Mouse (Mus musculus): ENCODE measurements around the gene S100a1. TPM values are rescaled to one million over a fixed set of nuclear protein-coding genes. Genes with fewer than 3 reads are reported as not detected.

The S100a1 gene
- total RNA-seq (2021): 10 to 100 TPM; 67.1 TPM
- long read RNA-seq, experiment 1, transcript S100a1-201 (3 exons, 677 nt): major isoform, 80 of 88 reads
- long read RNA-seq, experiment 1, partial matches to known transcripts: 2 of 88 reads
- long read RNA-seq, experiment 1, other reads (novel, unspliced or antisense): 2 of 88 reads
- long read RNA-seq, experiment 2, transcript S100a1-201 (3 exons, 677 nt): major isoform, 46 of 53 reads
- long read RNA-seq, experiment 2, partial matches to known transcripts: 5 of 53 reads
- long read RNA-seq, experiment 2, other reads (novel, unspliced or antisense): 2 of 53 reads

DNA sequence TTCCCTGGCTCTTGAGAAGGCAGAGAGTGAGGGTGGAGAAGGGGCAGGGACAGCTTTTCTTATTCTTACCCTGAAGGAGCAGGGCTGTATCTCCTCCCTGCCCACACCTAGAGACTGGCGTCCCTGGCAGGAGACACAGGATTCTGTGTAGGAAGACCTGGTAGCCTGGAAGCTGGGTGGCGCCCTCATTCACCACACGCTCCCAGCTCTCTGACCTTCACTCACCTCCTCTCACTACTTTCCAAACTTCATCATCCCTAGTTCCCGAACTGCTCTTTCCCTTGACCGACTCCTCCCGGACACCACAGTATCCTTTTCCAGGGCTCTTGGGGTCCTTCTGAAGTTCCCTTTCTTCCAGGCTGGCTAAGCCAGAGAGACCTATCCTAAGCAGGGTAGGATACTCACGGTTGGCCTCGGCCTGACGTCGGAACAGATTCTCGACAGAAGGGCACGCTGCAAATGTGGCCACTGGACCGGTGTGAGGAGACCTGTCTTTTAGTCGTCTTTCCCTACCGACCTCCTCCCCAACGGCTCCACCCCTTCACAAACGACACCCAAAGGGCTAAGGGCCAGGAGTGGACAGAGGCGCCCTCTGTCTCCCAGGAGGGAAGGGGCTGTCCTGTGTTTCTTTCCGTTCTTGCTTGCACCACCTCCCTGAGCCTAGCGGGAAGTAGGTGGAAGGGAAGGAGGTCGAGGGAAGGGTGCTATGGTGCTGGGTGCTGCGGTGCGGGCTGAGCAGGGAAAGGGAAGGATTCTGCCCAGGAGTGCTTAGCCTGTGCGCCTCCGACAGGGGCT is at the start of gene S100a1, which contains the start of gene S100a13:
Gene S100a1 (minus strand): TSS at position 597 of the 795 bp plus-strand sequence.
Gene S100a13 (plus strand): TSS at position 640 of the 795 bp plus-strand sequence.
- peak in 1 of 2 experiments; percentile 46 for DNase-seq (ENCODE audit: low spot score in 2 of 2)

DNA sequence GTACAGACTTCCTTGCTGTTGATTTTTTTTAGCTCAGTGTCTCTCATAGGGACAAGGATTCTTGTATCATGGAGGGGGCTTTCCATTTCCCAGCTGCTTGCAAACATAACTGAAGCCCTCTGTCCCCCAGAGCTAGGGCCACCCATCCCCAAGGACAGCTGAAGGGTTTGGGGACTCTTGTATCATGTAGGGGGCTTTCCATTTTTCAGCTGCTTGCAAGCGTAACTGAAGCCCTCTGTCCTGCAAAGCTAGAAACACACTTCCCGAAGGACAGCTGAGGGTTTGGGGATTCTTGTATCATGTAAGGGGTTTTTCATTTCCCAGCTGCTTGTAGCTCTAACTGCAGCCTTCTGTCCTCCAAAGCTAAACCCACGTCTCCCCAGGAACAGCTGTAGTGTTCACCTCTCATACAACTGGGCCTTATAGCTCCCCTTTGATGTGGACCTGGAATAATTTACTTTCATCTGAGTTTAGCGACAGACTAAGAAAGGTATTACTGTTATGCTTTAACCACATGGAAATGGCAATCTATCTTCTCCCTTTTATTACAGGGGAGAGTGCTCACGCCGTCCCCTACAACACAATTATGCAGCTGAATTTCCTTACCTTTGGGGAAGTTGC is 45.9 kb upstream of the S100a1 start, which contains the start of gene S100a3:
Gene S100a3 (plus strand): TSS at position 571 of the 621 bp plus-strand sequence.
- no peak for DNase-seq (ENCODE audit: low spot score in 2 of 2)

DNA sequence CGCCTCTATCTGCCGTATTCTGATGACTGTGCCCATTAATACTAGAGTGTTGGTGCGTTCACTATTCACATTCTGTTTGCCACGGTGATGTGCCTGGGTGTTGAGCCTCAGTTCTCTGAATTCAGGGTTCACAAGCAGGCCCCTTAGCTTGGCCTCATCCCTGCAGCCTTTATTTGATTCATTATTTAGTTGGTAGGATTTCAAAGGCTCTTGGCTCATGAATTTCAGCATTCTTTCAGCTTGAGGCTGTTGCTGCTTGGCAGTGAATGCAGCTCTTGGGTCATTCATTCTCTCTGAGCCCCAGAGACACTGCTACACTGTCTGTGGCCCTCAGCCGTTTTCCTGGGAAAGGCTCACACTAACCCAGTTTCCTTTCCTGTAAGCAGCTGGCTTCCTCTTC is 41.8 kb upstream of the S100a1 start:
- DNase-seq (ENCODE audit: low spot score in 2 of 2): no peak

DNA sequence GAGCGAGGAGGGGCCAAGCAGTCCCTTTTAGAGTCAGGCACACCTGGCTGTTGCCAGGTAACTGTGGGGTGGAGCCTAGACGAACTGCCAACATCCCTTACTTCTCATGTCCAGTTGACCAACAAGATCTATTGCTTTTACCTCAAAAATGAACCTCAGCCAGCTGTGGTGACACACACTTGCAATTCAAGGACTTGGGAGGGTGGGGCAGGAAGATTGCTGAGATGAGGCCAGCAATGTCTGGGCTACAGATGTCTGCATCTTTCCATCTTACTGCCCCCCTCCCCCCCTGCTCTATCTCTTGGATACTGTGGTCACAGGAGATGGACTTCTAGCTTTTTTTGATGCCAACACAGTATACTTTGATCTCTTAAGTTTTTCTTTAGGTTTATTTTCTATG is 38.0 kb upstream of the S100a1 start:
- DNase-seq (ENCODE audit: low spot score in 2 of 2): no peak

DNA sequence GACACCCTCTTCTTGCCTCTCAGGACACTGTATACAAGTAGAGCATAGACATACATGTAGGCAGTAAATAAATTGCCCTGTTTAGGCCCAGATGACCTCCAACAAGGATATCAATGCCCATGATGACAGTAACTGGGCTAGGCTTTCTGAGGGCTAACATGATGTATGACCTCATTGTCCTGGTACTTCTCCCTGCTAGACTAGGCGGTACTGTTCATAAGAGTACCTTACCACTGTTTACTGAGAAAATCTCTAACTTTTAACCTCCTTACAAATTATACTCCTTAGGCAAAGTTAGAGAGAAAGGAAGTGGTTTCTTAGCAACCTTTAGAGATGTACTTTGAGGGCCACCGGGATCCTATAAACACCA is 36.2 kb upstream of the S100a1 start:
- DNase-seq (ENCODE audit: low spot score in 2 of 2): no peak

DNA sequence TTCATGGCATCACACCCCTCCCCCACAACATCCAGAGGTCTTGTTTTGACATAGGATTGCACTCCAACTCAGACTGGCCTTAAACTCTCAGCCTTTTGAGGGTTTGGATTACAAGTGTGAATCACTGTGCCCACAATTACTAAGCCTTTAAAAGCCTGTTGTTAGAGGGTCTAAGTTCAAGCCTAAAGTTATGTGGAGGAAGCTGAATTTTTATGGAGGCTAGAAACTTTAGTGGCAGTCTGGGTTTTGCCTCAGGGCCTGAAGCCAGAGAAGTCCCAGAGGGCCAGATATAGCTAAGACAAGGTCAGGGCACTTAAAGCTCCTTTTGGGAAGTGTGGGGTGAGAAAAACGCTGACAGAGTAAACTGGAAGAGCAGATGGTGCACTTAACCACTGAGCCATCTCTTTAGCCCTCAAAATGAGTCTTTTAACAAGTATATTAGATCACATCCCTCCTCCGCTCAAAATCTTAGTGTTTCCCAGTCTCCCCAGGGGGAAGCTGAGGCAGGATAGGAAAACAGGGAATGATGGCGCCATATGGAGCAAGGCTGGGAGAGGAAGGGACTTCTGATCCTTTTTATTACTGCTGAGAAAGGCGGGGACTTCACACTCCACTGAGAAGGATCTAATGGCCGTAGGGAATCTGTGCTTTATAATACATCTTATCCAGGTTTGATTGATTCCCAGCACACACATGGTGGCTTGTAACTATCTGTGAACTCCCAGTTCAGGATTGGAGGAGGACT is 35.7 kb upstream of the S100a1 start:
- no peak for DNase-seq (ENCODE audit: low spot score in 2 of 2)

DNA sequence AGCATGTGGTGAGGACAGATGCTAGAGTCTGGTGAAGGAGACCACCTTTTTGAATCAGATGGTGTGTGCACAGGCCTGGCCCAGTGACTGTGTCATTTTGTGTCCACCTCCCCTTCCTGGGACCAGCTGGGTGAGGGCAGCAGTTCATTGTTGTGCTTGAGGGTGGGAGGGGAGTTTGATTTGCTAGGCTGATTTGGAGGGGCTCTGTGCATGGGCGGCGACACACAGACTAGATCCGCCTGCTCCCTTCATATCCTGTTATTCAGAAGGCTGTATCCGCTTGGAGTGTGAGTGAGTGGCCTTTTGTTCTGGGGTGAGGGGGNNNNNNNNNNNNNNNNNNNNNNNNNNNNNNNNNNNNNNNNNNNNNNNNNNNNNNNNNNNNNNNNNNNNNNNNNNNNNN is 26.7 kb upstream of the S100a1 start:
- no peak for DNase-seq (ENCODE audit: low spot score in 2 of 2)

DNA sequence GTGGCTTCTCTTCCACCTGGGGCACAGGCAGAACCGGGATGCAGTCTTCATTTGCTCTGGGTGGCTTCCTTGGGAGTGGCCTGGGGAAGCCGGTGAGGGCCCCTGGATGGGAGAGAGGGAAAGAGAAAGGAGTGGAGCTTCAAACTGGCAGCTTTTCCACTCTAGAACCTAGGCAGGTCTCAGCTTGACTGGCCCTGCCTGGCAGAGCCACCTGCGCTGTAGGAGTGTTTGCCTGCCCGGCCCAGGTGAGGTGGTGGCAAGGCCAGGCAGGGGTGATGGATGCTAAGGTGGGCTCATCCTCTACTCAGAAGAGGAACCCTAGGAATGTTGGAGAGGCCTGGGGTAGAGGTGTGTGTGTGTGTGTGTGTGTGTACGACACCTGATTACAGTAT is 23.7 kb upstream of the S100a1 start:
- DNase-seq (ENCODE audit: low spot score in 2 of 2): no peak

DNA sequence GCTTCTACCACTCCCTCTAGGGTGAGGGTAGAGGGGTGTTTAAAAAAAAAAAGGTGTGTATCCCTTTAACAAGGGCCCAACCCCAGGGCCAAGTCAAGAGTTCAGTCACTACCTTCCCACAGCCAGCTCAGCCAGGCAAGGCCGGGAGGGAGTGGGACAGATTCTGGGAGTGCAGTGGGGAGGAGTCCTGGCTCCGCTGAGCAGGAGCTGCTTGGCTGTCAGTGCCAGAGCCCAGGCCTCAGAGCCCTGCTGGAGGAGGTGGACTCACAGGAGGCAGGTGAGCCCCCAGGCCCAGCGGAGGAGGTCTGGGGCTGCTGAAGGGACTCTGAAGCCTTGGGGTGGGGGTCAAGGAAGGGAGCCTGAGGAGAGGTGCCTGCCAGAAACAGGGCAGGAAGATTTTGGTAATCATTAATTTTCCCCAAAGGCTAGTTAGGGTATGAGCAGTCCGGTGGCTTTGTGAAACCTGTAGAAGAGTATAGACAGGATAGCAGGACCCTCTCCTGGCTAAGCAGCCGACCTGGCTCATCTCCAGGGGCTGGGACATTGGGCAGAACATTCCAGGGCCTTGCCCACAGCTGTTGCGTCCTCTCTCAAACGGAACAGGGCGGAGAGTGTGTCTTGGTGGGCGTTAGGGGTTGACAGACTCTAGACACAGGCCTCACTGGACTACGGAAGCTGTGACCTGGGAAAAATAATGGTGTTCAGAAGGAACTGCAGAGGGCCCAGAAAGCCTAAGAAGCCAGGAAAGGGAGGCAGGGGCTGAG is 23.1 kb upstream of the S100a1 start, which contains the start of gene S100a16:
Gene S100a16 (plus strand): TSS at position 114 of the 764 bp plus-strand sequence.
- DNase-seq (ENCODE audit: low spot score in 2 of 2): peak; percentile 37 to 40

DNA sequence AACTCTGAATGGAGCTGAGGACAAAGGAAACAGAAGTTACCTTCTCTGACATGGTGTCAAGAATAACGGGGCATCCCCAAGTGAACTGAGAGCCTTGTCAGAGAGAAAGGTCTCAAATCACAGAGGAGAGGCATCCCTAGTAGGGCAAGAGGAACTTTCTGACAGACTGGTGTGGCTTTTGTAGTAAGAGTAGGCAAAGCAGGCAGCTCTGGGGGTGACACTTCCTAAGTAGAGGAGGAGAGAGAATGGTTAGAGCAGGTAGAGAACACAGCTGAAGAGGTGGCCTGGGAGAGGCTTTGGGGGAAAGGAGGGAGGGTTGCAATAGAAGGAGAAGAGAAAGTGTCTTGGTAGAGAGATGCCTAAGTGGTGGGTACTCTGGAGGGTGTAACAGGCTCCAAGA is 21.3 kb upstream of the S100a1 start:
- DNase-seq (ENCODE audit: low spot score in 2 of 2): no peak

DNA sequence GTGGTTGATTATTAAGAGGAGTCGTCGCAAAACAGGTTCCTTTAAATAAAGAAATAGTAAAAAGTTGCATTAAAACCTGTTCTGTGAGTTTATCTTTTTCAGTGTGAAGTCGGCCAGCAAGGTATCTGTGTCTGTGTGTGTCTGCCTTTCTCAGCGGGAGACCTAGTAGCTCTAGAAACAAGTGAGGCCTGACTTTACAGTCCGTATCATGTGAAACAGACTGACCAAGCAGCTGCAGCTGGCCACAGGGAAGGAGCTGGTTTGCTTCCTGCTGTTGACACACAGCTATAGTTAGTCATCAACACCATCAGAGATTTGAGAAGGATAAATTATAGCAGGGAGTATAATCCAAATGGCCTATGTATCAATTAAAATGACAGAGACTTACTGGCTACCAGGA is 17.5 kb upstream of the S100a1 start:
- no peak for DNase-seq (ENCODE audit: low spot score in 2 of 2)

DNA sequence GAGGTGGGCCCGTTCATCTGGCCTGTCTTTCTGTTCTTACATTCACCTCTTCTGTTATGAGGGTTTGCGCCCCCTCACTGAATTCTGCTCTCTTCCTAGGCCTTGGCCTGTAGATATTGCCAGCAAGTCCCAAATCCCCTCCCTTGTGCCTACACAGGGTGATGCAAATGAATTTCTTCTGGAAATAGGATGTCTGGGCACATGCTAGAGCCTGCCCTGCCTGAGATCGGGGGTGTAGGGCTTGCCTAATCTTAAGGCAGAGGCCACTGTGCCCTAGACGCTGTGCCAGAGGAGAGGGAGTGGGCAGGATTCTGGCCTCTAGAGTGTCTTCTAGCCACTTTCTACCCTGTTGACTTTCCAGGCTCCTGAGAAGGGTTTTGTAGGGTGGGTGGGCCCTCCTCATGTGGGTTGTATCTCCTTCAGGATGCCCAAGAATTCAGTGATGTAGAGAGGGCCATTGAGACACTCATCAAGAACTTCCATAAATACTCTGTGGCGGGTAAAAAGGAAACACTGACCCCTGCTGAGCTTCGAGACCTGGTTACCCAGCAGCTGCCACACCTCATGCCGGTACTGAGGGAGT is 13.2 kb upstream of the S100a1 start:
- no peak for DNase-seq (ENCODE audit: low spot score in 2 of 2)

DNA sequence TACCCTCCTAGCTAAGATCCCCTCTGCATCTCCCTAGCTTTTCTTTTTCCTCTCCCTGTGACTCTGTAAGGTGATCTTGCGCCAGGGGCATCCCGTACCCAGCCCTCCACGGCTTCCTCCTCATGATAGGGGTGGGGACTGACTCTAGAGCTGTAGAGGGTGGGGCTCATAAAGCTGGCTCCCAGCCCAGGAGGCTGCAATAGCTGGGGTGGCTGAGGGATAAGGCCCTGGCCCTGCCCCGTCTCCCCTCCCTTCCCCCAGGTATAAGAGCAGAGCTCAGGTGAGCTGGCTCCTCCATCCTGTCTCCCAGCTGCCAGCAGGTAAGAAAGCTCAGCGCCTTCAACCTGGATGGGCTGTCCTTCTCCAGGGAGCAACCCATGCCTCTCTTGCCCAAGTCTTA is 12.4 kb upstream of the S100a1 start, which contains the start of gene S100a14:
Gene S100a14 (plus strand): TSS at position 277 of the 400 bp plus-strand sequence.
- no peak for DNase-seq (ENCODE audit: low spot score in 2 of 2)

DNA sequence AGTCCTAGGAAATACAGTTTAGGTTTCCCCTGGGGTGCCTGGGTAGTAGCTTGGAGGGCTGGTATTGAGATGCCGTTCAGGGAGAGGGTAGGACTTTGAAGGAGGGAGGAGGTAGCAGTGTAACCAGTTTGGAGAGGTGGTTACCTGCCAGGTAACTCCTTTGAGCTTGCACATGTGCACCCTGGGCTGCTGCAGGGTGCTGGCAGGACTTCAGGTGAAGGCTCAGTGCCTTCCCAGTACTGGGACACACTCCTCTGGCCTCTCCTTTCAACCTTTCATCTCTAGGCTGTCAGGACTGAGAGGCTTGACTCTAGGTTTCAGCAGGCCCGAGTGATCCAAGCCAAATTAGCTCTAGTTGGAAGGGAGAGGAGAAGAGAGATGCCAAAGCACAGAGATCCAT is 11.9 kb upstream of the S100a1 start:
- no peak for DNase-seq (ENCODE audit: low spot score in 2 of 2)

DNA sequence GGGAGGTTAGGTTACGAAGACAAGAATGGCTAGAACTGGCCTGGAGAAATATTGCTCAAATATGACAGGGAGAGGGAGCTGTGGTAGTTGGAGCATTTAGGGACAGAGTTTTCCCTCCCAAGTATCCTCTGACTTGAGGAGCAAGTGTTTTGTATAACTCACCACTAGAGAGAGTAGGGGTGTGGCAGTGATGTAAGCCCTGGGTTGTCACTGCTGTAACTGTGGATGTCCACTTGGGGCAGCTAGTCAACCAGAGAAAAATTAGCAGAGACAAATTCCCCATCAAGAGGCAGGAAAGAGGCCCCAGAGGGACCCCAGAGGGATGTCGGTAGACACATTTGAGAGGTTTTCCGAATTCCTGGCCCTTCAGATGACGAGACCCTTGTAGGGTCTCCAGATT is 11.2 kb upstream of the S100a1 start:
- DNase-seq (ENCODE audit: low spot score in 2 of 2): no peak

DNA sequence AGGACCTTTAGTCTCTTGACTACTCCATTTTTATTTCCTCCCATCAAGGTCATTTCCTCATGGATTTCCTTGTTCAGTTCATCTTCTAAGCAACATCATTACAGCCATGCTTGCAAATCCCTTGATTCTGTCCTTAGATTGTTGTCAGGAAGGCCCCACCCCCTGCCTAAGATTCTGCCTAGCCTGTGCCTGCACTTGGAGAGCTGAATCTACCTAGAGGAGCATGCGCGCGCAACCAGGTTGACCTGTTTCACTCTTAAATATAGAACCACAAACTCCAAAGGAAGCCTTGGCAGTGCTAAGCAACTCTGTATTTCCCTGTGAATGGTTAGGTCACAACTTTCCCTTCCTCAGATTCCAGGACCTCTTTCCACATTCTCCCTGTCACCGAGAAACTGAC is 3.5 kb upstream of the S100a1 start:
- no peak for DNase-seq (ENCODE audit: low spot score in 2 of 2)

DNA sequence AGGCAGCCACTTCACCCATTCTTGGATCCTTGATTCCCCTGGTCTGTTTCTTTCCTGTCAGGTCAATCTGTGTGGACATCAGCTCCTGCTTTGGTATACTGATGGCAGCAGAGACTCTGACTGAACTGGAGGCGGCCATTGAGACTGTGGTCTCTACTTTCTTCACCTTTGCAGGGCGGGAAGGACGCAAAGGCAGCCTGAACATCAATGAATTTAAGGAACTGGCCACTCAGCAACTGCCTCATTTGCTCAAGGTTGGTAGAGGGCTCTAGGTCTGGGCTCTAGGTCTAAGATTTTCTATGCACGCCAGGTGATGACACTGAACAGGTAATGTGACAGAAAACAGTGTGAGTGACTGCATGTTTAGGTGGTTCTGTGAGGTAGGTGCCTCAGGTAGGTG is 1.6 kb upstream of the S100a1 start:
- no peak for DNase-seq (ENCODE audit: low spot score in 2 of 2)

DNA sequence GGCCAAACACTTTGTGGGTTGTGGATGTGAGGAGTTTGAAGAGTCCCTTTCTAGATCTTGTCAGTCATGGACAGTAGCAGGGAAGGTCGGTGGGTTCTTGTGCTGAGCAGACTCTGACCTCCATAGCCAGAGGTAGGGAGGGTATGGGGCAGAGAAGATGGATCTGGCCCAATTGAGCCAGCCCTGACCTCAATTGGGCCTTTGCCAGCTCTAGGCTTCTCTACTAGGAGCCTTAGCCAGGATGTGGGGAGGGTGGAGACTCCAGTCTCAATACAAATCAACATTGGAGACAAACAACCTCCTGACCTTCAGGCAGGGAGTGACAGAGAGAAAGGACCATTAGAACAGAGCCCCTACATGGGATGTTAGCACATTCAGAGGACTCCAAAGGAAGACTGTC is 1.1 kb upstream of the S100a1 start:
- no peak for DNase-seq (ENCODE audit: low spot score in 2 of 2)

DNA sequence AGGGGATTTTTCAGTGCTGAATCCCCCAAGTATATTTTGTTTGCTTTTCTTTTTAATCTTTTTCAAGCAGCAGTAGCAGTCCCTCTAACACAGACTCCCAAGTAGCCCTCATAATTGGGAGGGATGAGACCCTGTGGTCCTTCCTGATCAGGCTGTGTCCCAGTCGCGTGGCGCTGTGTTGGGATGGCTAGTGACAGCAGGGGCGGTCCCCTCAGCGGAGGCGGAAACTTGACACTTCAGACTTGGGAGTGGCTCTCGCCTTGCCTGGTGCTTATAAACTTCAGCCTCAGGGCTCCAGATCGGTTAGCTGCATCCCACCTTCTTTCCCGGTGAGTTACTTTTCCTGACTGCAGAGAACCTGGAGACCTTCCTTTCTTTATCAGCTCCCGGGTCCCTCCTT is 499 bp upstream of the S100a1 start:
- peak in 1 of 2 experiments; percentile 44 for DNase-seq (ENCODE audit: low spot score in 2 of 2)

Data from adrenal gland, postnatal 4 days (tissue).